Mouse (Mus musculus): Measurements from ENCODE around the gene Gm2026.
"Not testable (repeated sequence)": the region's sequence is repeated elsewhere in the genome, so short reads cannot be mapped to it uniquely, and the experiment has no call there.

Gene Gm2026

GRCm38 (mm10) chr2:175965031-175965430 lies at the start of gene Gm2026:
Gm2026 (plus strand) TSS chr2:175965331.
- not testable (repeated sequence) for DNase-seq

GRCm38 (mm10) chr2:175931000-175931399 lies 34.1 kb upstream of the Gm2026 start, which contains the start of gene Zfp966:
Zfp966 (minus strand) TSS chr2:175931100.
- DNase-seq: not testable (repeated sequence)

Data from lung, adult 18-20 months (tissue).